Mouse (Mus musculus): ENCODE measurements around the gene Emilin2. TPM values are rescaled to one million over a fixed set of nuclear protein-coding genes. Genes with fewer than 3 reads are reported as not detected.

Gene Emilin2
- polyA plus RNA-seq, 1 experiment from 2014 or later: 1.5 TPM

- 81% methylated on average over 14 of the region's 14 CpGs for WGBS
- ATAC-seq: no peak
- H3K27me3 ChIP-seq: no peaks in the 10 kb centered on the region
These were observed 55.6 kb downstream of the Emilin2 start for GRCm38 (mm10) chr17:71256068-71256615.

GRCm38 (mm10) chr17:71254736-71255135 lies 57.0 kb downstream of the Emilin2 start:
- no peak overlapping the region for H3K9ac ChIP-seq
- WGBS: 60% methylated on average over 6 of the region's 6 CpGs
- no peak for ATAC-seq
- no peaks in the 10 kb centered on the region for H3K9me3 ChIP-seq (replicated peaks)
- no peak overlapping the region for H3K4me3 ChIP-seq
- H3K4me1 ChIP-seq: peaks cover 5% of the 10 kb centered on the region; the same call in 1 of the 2 replicates
- no peak overlapping the region for H3K27ac ChIP-seq
- peaks cover 14% of the 10 kb centered on the region for H3K36me3 ChIP-seq (ENCODE audit: poor library complexity, severe bottlenecking)
- H3K27me3 ChIP-seq: no peaks in the 10 kb centered on the region
- H3K4me2 ChIP-seq: no peak overlapping the region

More at GRCm38 (mm10) chr17:71256068-71256615, 55.6 kb downstream of the Emilin2 start:
- no peak overlapping the region for H3K9ac ChIP-seq
- H3K4me3 ChIP-seq: no peak overlapping the region
- H3K27ac ChIP-seq: no peak overlapping the region
- peaks cover 5% of the 10 kb centered on the region; the same call in 1 of the 2 replicates for H3K4me1 ChIP-seq
- peaks cover 2% of the 10 kb centered on the region; the same call in 1 of the 2 replicates for H3K36me3 ChIP-seq (ENCODE audit: poor library complexity, severe bottlenecking)
- H3K9me3 ChIP-seq (replicated peaks): no peaks in the 10 kb centered on the region
- H3K4me2 ChIP-seq: no peak overlapping the region

GRCm38 (mm10) chr17:71254106-71254505 lies 57.7 kb downstream of the Emilin2 start:
- Histone ChIP-seq H3K36me3 (ENCODE audit: poor library complexity, severe bottlenecking) (peaks cover 19% of the 10 kb centered on the region), H3K27me3 (no peaks in the 10 kb centered on the region), H3K4me1 (peaks cover 5% of the 10 kb centered on the region; the same call in 1 of the 2 replicates), H3K4me2 (no peak overlapping the region), H3K9ac (no peak overlapping the region), H3K9me3 (replicated peaks) (no peaks in the 10 kb centered on the region), H3K27ac (no peak overlapping the region), H3K4me3 (no peak overlapping the region)
- WGBS: 90% methylated on average over 5 of the region's 5 CpGs
- ATAC-seq: no peak

GRCm38 (mm10) chr17:71253391-71253790 lies 58.4 kb downstream of the Emilin2 start:
- H3K27ac ChIP-seq: no peak overlapping the region
- peaks cover 5% of the 10 kb centered on the region; the same call in 1 of the 2 replicates for H3K4me1 ChIP-seq
- H3K27me3 ChIP-seq: no peaks in the 10 kb centered on the region
- ATAC-seq: no peak
- no peak overlapping the region for H3K4me2 ChIP-seq
- H3K36me3 ChIP-seq (ENCODE audit: poor library complexity, severe bottlenecking): peaks cover 26% of the 10 kb centered on the region
- 95% methylated on average over 2 of the region's 2 CpGs for WGBS
- H3K4me3 ChIP-seq: no peak overlapping the region
- H3K9me3 ChIP-seq (replicated peaks): no peaks in the 10 kb centered on the region
- no peak overlapping the region for H3K9ac ChIP-seq

- 90% methylated on average over 9 of the region's 9 CpGs for WGBS
- no peak overlapping the region for H3K9ac ChIP-seq
- H3K9me3 ChIP-seq (replicated peaks): no peaks in the 10 kb centered on the region
- H3K4me3 ChIP-seq: no peak overlapping the region
- peaks cover 5% of the 10 kb centered on the region; the same call in 1 of the 2 replicates for H3K4me1 ChIP-seq
- H3K4me2 ChIP-seq: no peak overlapping the region
- H3K27ac ChIP-seq: no peak overlapping the region
- H3K27me3 ChIP-seq: no peaks in the 10 kb centered on the region
- peaks cover 39% of the 10 kb centered on the region for H3K36me3 ChIP-seq (ENCODE audit: poor library complexity, severe bottlenecking)
- no peak for ATAC-seq
These were observed 59.7 kb downstream of the Emilin2 start for GRCm38 (mm10) chr17:71252101-71252500.

GRCm38 (mm10) chr17:71251601-71252001 lies 60.2 kb downstream of the Emilin2 start:
- peaks cover 44% of the 10 kb centered on the region for H3K36me3 ChIP-seq (ENCODE audit: poor library complexity, severe bottlenecking)
- H3K9me3 ChIP-seq (replicated peaks): no peaks in the 10 kb centered on the region
- peaks cover 5% of the 10 kb centered on the region; the same call in 1 of the 2 replicates for H3K4me1 ChIP-seq
- no peak overlapping the region for H3K4me3 ChIP-seq
- no peak overlapping the region; the same call in 1 of the 2 replicates for H3K27ac ChIP-seq
- no peak overlapping the region for H3K9ac ChIP-seq
- no peaks in the 10 kb centered on the region for H3K27me3 ChIP-seq
- H3K4me2 ChIP-seq: no peak overlapping the region
- WGBS: 74% methylated on average over 6 of the region's 6 CpGs
- ATAC-seq: no peak

GRCm38 (mm10) chr17:71250819-71251600 lies 60.8 kb downstream of the Emilin2 start:
- Histone ChIP-seq H3K4me1 (peaks cover 5% of the 10 kb centered on the region; the same call in 1 of the 2 replicates), H3K27me3 (no peaks in the 10 kb centered on the region), H3K27ac (no peak overlapping the region), H3K36me3 (ENCODE audit: poor library complexity, severe bottlenecking) (peaks cover 50% of the 10 kb centered on the region), H3K4me3 (no peak overlapping the region), H3K9ac (no peak overlapping the region), H3K4me2 (no peak overlapping the region), H3K9me3 (replicated peaks) (no peaks in the 10 kb centered on the region)
- 88% methylated on average over 16 of the region's 16 CpGs for WGBS
- ATAC-seq: no peak

- peaks cover 60% of the 10 kb centered on the region for H3K36me3 ChIP-seq (ENCODE audit: poor library complexity, severe bottlenecking)
- no peaks in the 10 kb centered on the region for H3K9me3 ChIP-seq (replicated peaks)
- no peak for ATAC-seq
- H3K4me2 ChIP-seq: no peak overlapping the region
- H3K4me1 ChIP-seq: peaks cover 5% of the 10 kb centered on the region; the same call in 1 of the 2 replicates
- H3K9ac ChIP-seq: no peak overlapping the region
- H3K27me3 ChIP-seq: no peaks in the 10 kb centered on the region
- no peak overlapping the region for H3K4me3 ChIP-seq
- 94% methylated on average over 2 of the region's 2 CpGs for WGBS
- H3K27ac ChIP-seq: no peak overlapping the region
These were observed 61.7 kb downstream of the Emilin2 start for GRCm38 (mm10) chr17:71250046-71250445.

- Histone ChIP-seq H3K27ac (no peak overlapping the region), H3K4me1 (peaks cover 5% of the 10 kb centered on the region; the same call in 1 of the 2 replicates), H3K27me3 (no peaks in the 10 kb centered on the region), H3K4me2 (no peak overlapping the region), H3K9ac (no peak overlapping the region), H3K36me3 (ENCODE audit: poor library complexity, severe bottlenecking) (peaks cover 70% of the 10 kb centered on the region), H3K9me3 (replicated peaks) (no peaks in the 10 kb centered on the region), H3K4me3 (no peak overlapping the region)
- 88% methylated on average over 6 of the region's 6 CpGs for WGBS
- ATAC-seq: no peak
These were observed 62.8 kb downstream of the Emilin2 start for GRCm38 (mm10) chr17:71248963-71249362.

GRCm38 (mm10) chr17:71246022-71246421 lies 65.8 kb downstream of the Emilin2 start:
- 92% methylated on average over 4 of the region's 4 CpGs for WGBS
- H3K27ac ChIP-seq: no peak overlapping the region

GRCm38 (mm10) chr17:71245133-71245532 lies 66.6 kb downstream of the Emilin2 start:
- Histone ChIP-seq H3K36me3 (ENCODE audit: poor library complexity, severe bottlenecking) (peaks cover 98% of the 10 kb centered on the region), H3K9me3 (replicated peaks) (no peaks in the 10 kb centered on the region), H3K27ac (no peak overlapping the region), H3K4me1 (no peaks in the 10 kb centered on the region), H3K4me3 (no peak overlapping the region), H3K9ac (no peak overlapping the region), H3K4me2 (no peak overlapping the region), H3K27me3 (no peaks in the 10 kb centered on the region)
- no peak for ATAC-seq
- WGBS: 98% methylated on average over 15 of the region's 15 CpGs

More at GRCm38 (mm10) chr17:71246022-71246421, 65.8 kb downstream of the Emilin2 start:
- Histone ChIP-seq H3K4me2 (no peak overlapping the region), H3K9me3 (replicated peaks) (no peaks in the 10 kb centered on the region), H3K9ac (no peak overlapping the region), H3K27me3 (no peaks in the 10 kb centered on the region), H3K36me3 (ENCODE audit: poor library complexity, severe bottlenecking) (peaks cover 96% of the 10 kb centered on the region), H3K4me3 (no peak overlapping the region), H3K4me1 (no peaks in the 10 kb centered on the region)
- no peak for ATAC-seq

GRCm38 (mm10) chr17:71242666-71243065 lies 69.1 kb downstream of the Emilin2 start:
- Histone ChIP-seq H3K4me2 (no peak overlapping the region), H3K9ac (no peak overlapping the region), H3K27me3 (no peaks in the 10 kb centered on the region), H3K36me3 (ENCODE audit: poor library complexity, severe bottlenecking) (peaks cover 96% of the 10 kb centered on the region), H3K9me3 (replicated peaks) (no peaks in the 10 kb centered on the region), H3K4me1 (no peaks in the 10 kb centered on the region), H3K4me3 (no peak overlapping the region), H3K27ac (no peak overlapping the region)
- no peak for ATAC-seq
- WGBS: 95% methylated on average over 7 of the region's 7 CpGs
